9 mouse cellular contexts compared by ENCODE assay signal in the genomic region with DNA sequence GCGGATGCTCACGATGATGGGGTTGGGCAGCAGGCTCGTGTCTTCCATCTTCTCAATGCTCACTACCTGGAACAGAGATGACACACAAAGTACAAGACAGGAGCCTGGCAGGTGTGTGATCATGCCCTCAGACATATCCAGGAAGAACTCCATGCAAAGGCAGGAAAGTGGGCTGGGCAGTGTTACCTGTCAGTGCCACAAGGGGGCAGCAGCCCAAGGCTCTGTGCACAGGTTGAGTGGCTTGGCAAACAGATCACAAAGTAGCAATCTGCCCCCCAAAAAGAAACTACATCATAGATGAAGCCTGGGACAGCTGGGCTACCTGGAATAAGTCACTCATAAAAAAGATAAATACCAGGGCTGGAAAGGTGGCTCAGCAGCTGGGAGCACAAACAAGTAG. TPM values are rescaled to one million over a fixed set of nuclear protein-coding genes. Genes with fewer than 3 reads are reported as not detected.
A peak's percentile ranks its signal among the peaks of the same experiment; 100 is the strongest.
DNase-seq lines count a peak whose midpoint lies in the region; ATAC-seq lines count a peak whose summit lies in the region.
"Had no signal": no experiment of that assay in that cellular context is flagged by ENCODE, and none has a peak within 500 bp of the region (broad histone marks: within the 10 kb centered on the region; RNA-seq: fewer than 3 reads in every experiment).

No protein-coding gene starts in this region.

- H3K9me3 ChIP-seq in forebrain, embryonic 11.5 days (ENCODE audit: control insufficient read depth, low read length) = no peaks in the 10 kb centered on the region

- H3K27me3 ChIP-seq in forebrain, embryonic 11.5 days (ENCODE audit: control insufficient read depth, insufficient read depth, low read length) = no peaks in the 10 kb centered on the region

- no peak for ATAC-seq in forebrain, embryonic 11.5 days (replicated peaks; ENCODE audit: low FRiP score)

- no peak overlapping the region for H3K4me3 ChIP-seq in forebrain, embryonic 11.5 days (ENCODE audit: low read depth, low read length)
- H3K4me3 ChIP-seq: erythroblast, embryonic 14.5 days had no signal

- no peak overlapping the region for H3K27ac ChIP-seq in forebrain, embryonic 11.5 days (ENCODE audit: low read depth, low read length)

- no peaks in the 10 kb centered on the region for H3K4me1 ChIP-seq in forebrain, embryonic 11.5 days (replicated peaks; ENCODE audit: control insufficient read depth, insufficient read depth, low read length)

- peak; percentile 50 to 70 for DNase-seq in CD8-positive naive resting alpha-beta T cell, adult 2 months (ENCODE audit: low read depth in 2 of 2, low spot score in 2 of 2)
- peak; percentile 84 for DNase-seq in brain, adult 2 months (ENCODE audit: low read depth, low spot score)
- DNase-seq in forebrain, embryonic 11.5 days (ENCODE audit: low spot score) = peak; percentile 87
- peak; percentile 50 for DNase-seq in heart, postnatal 25 days (ENCODE audit: low spot score)
- peak; percentile 81 for DNase-seq in layer of hippocampus, adult 9-10 months (ENCODE audit: low spot score)
- DNase-seq in lung, postnatal 10 days = peak; percentile 84
- DNase-seq in ovary, postnatal 36 days (ENCODE audit: low spot score) = peak; percentile 78
- peak; percentile 83 for DNase-seq in thymus, postnatal 14 days

- H3K36me3 ChIP-seq in forebrain, embryonic 11.5 days (ENCODE audit: control insufficient read depth, insufficient read depth, low read length) = no peaks in the 10 kb centered on the region

- intact Hi-C loops in heart, postnatal 25 days (cut with DNase I) = loop anchor here (2.0 to 5.0 kb wide), 2 partner anchors 115 to 131 kb away; no protein-coding TSS in a partner anchor

- no peak overlapping the region for H3K4me2 ChIP-seq in forebrain, embryonic 11.5 days (ENCODE audit: low read depth, low read length, severe bottlenecking)

- no peak overlapping the region for H3K9ac ChIP-seq in forebrain, embryonic 11.5 days (ENCODE audit: low read length)

- 57% methylated on average over 3 of the region's 3 CpGs for WGBS in forebrain, embryonic 11.5 days

RNA-seq across cellular contexts. Expression of a gene that starts 24.5 kb away (rescaled TPM):
- polyA plus RNA-seq in forebrain, embryonic 11.5 days (2014; fragmentation: Nextera tagmentation; extraction: Ambion mirVana) = 441 and 442 TPM in 2 replicates
- total RNA-seq in heart, postnatal 25 days (2021) = 100 to 1,000 TPM; 552 to 590 TPM
